Mouse (Mus musculus) inflammation-experienced regulatory T-cells (primary cell): ENCODE results near the gene Smu1. TPM values are rescaled to one million over a fixed set of nuclear protein-coding genes. Genes with fewer than 3 reads are reported as not detected.

Source experiments
- polyA plus RNA-seq, 2 experiments: library from polyadenylated mRNA; unstranded; fragments of 100-300 nt; shearing (Covaris generic); gene quantifications; one replicate each; pipeline ENCODE4 v1.2.1; 2017

The Smu1 gene
- polyA plus RNA-seq, result 100 to 1,000 TPM; 129 to 136 TPM

GRCm38 (mm10) chr4:40757780-40758420, at the start of gene Smu1:
Gene Smu1 (minus strand): TSS chr4:40757923.

DNA sequence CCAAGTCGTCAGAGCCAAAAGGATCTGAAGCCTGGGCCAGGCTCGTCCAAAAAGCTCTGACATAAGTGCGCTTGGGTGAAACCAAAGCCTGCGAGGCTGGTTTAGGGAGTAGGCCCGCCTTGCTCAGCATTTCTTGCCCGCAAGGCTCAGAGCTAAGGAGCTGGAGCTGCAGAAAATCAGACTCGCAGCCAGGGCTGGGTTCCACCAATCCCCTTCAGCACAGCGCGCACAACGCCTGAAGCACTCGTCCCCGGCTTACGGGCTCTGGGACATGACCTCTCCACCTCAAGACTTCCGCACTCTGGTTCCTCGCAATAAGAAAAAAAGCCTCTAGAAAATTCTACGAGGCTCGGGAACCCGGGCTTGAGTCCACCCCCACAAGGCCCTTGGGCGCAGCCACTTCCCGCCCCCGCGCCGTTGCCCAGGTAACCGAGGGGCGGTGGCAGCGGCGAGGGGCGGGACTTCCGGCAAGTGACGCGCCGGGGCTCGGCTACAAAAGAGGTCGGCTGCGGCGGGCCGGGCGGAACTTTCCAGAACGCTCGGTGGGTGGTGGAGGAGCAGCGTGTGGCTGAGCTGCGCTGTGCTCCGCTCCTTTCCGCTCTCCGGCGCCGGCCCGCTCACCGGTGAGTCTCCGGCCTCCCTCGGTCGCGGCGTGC, 35.6 kb downstream of the Smu1 start, which contains the start of gene Dnaja1:
Gene Dnaja1 (plus strand): TSS at position 140 of the 656 bp plus-strand sequence.

GRCm38 (mm10) chr4:40702797-40703709, 54.7 kb downstream of the Smu1 start, which contains the start of gene Aptx:
Gene Aptx (minus strand): TSS chr4:40703194.

Other genes starting within 250 kb of the Smu1 start
- gene Aptx, start 54.7 kb downstream of the Smu1 start, polyA plus RNA-seq, result 10 to 100 TPM; 28.8 to 31.3 TPM
- 100 to 1,000 TPM; 302 to 520 TPM for gene Dnaja1, start 35.8 kb downstream of the Smu1 start, polyA plus RNA-seq
- 10 to 100 TPM; 56.0 to 91.2 TPM for gene B4galt1, start 96.1 kb upstream of the Smu1 start, polyA plus RNA-seq
- gene Spink4, start 162.1 kb upstream of the Smu1 start, polyA plus RNA-seq, result not detected
- 100 to 1,000 TPM; 200 to 201 TPM for gene Bag1, start 190.4 kb upstream of the Smu1 start, polyA plus RNA-seq
- 10 to 100 TPM; 85.1 to 91.0 TPM for gene Chmp5, start 190.5 kb upstream of the Smu1 start, polyA plus RNA-seq
- 100 to 1,000 TPM in 1 of 2 experiments, 10 to 100 TPM in 1; 93.4 to 103 TPM for gene Nfx1, start 213.0 kb upstream of the Smu1 start, polyA plus RNA-seq